Mouse (Mus musculus): Measurements from ENCODE around the gene Pstpip1. TPM values are rescaled to one million over a fixed set of nuclear protein-coding genes. Genes with fewer than 3 reads are reported as not detected.

The Pstpip1 gene
- polyA plus RNA-seq, 1 experiment from 2014 or later: 0.20 TPM

DNA sequence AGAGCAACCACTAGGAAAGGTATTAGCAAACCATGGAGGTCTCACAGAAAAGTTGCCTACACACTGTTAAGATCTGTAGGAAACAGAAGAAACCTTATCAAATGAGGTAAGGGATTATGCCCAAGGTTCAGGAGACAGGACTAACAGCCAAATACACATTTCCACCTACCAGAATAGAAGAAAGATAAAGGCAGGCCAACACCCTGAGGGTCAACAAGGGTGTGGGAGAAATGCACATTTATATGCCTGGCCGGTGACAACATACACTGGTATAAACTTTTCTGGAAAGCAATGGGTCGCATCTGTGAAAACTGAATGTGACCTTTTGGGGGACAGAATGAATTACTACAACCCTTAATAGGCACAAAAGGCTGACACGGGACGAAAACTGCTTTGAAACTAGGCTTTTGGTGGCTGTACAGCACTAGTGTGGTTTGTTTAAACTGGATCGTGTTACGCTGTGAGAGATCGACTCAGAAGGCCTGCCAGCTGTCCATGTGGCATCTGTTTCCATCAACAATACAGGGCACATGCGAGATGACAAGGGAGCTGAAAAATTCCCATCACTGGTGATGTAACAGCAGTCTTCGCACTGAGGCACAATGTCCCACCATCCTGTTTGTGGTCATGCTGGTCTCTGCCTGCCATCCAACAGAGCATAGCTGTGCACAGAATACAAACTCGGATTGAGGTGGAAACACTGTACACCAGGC, 42.2 kb downstream of the Pstpip1 start:
- no peaks in the 10 kb centered on the region for H3K4me1 ChIP-seq (ENCODE audit: control insufficient read depth, insufficient read depth, low read length)
- H3K27ac ChIP-seq (ENCODE audit: low read depth, low read length): no peak overlapping the region
- no peaks in the 10 kb centered on the region for H3K9me3 ChIP-seq (replicated peaks; ENCODE audit: control insufficient read depth, low read length)
- no peak for ATAC-seq
- no peak overlapping the region for H3K4me3 ChIP-seq (ENCODE audit: low read depth, low read length)
- no peak overlapping the region for H3K4me2 ChIP-seq (ENCODE audit: low read length)
- peaks cover 96% of the 10 kb centered on the region for H3K36me3 ChIP-seq (ENCODE audit: control insufficient read depth, insufficient read depth, low read length)
- no peaks in the 10 kb centered on the region for H3K27me3 ChIP-seq (replicated peaks; ENCODE audit: control insufficient read depth, insufficient read depth, low read length)
- no peak overlapping the region for H3K9ac ChIP-seq (ENCODE audit: low read length)
- DNase-seq (ENCODE audit: low spot score): no peak
- WGBS: 88% methylated on average over 10 of the region's 10 CpGs

GRCm38 (mm10) chr9:56133970-56134369, 44.2 kb downstream of the Pstpip1 start:
- Histone ChIP-seq H3K4me1 (ENCODE audit: control insufficient read depth, insufficient read depth, low read length) (no peaks in the 10 kb centered on the region), H3K4me3 (ENCODE audit: low read depth, low read length) (no peak overlapping the region), H3K27ac (ENCODE audit: low read depth, low read length) (no peak overlapping the region), H3K9me3 (replicated peaks; ENCODE audit: control insufficient read depth, low read length) (no peaks in the 10 kb centered on the region), H3K9ac (ENCODE audit: low read length) (no peak overlapping the region), H3K27me3 (replicated peaks; ENCODE audit: control insufficient read depth, insufficient read depth, low read length) (no peaks in the 10 kb centered on the region), H3K36me3 (ENCODE audit: control insufficient read depth, insufficient read depth, low read length) (peaks cover 81% of the 10 kb centered on the region), H3K4me2 (ENCODE audit: low read length) (no peak overlapping the region)
- WGBS: 85% methylated on average over 5 of the region's 5 CpGs
- DNase-seq (ENCODE audit: low spot score): no peak
- no peak for ATAC-seq

DNA sequence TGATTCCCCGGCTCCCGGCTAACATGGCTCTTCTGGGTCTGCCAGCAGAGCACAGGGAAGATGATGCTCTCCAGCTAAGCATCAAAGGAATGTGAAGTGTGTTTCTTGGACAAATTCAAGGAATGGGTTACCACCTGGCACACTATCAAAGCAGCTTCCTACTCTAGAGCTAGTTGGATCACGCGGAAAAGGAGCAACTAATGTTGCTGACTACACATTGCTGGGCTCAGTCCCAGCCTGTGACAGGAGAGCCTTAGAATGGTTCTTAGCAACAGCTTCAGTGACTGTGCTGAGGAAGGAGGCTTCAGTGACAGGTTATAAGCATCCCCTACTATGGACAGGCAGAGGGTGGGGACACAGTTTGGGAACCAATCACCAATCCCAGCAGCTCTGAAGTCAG, 44.9 kb downstream of the Pstpip1 start:
- H3K27me3 ChIP-seq (replicated peaks; ENCODE audit: control insufficient read depth, insufficient read depth, low read length): no peaks in the 10 kb centered on the region
- DNase-seq (ENCODE audit: low spot score) (no peak), ATAC-seq (no peak)
- no peak overlapping the region for H3K4me3 ChIP-seq (ENCODE audit: low read depth, low read length)
- no peak overlapping the region for H3K27ac ChIP-seq (ENCODE audit: low read depth, low read length)
- H3K9ac ChIP-seq (ENCODE audit: low read length): no peak overlapping the region
- WGBS: 81% methylated on average over 4 of the region's 4 CpGs
- no peaks in the 10 kb centered on the region for H3K9me3 ChIP-seq (replicated peaks; ENCODE audit: control insufficient read depth, low read length)
- H3K4me2 ChIP-seq (ENCODE audit: low read length): no peak overlapping the region
- H3K4me1 ChIP-seq (ENCODE audit: control insufficient read depth, insufficient read depth, low read length): no peaks in the 10 kb centered on the region
- H3K36me3 ChIP-seq (ENCODE audit: control insufficient read depth, insufficient read depth, low read length): peaks cover 75% of the 10 kb centered on the region

- H3K36me3 ChIP-seq (ENCODE audit: control insufficient read depth, insufficient read depth, low read length): peaks cover 65% of the 10 kb centered on the region
- ATAC-seq (no peak), DNase-seq (ENCODE audit: low spot score) (no peak)
- H3K9ac ChIP-seq (ENCODE audit: low read length): no peak overlapping the region
- H3K4me2 ChIP-seq (ENCODE audit: low read length): no peak overlapping the region
- H3K4me3 ChIP-seq (ENCODE audit: low read depth, low read length): no peak overlapping the region
- no peaks in the 10 kb centered on the region for H3K4me1 ChIP-seq (ENCODE audit: control insufficient read depth, insufficient read depth, low read length)
- H3K9me3 ChIP-seq (replicated peaks; ENCODE audit: control insufficient read depth, low read length): no peaks in the 10 kb centered on the region
- WGBS: 73% methylated on average over 4 of the region's 4 CpGs
- no peak overlapping the region for H3K27ac ChIP-seq (ENCODE audit: low read depth, low read length)
- H3K27me3 ChIP-seq (replicated peaks; ENCODE audit: control insufficient read depth, insufficient read depth, low read length): no peaks in the 10 kb centered on the region
Observed at GRCm38 (mm10) chr9:56135590-56136197, 45.9 kb downstream of the Pstpip1 start.

- 89% methylated on average over 9 of the region's 9 CpGs for WGBS
- Histone ChIP-seq H3K4me3 (ENCODE audit: low read depth, low read length) (no peak overlapping the region), H3K9me3 (replicated peaks; ENCODE audit: control insufficient read depth, low read length) (no peaks in the 10 kb centered on the region), H3K27ac (ENCODE audit: low read depth, low read length) (no peak overlapping the region), H3K4me1 (ENCODE audit: control insufficient read depth, insufficient read depth, low read length) (no peaks in the 10 kb centered on the region), H3K9ac (ENCODE audit: low read length) (no peak overlapping the region), H3K4me2 (ENCODE audit: low read length) (no peak overlapping the region), H3K36me3 (ENCODE audit: control insufficient read depth, insufficient read depth, low read length) (peaks cover 48% of the 10 kb centered on the region), H3K27me3 (replicated peaks; ENCODE audit: control insufficient read depth, insufficient read depth, low read length) (no peaks in the 10 kb centered on the region)
- DNase-seq (ENCODE audit: low spot score): no peak
- ATAC-seq: no peak
Observed at GRCm38 (mm10) chr9:56141776-56142175, 52.0 kb downstream of the Pstpip1 start.

GRCm38 (mm10) chr9:56144366-56145003, 54.7 kb downstream of the Pstpip1 start:
- H3K4me3 ChIP-seq (ENCODE audit: low read depth, low read length): no peak overlapping the region
- no peak overlapping the region for H3K27ac ChIP-seq (ENCODE audit: low read depth, low read length)
- H3K27me3 ChIP-seq (replicated peaks; ENCODE audit: control insufficient read depth, insufficient read depth, low read length): no peaks in the 10 kb centered on the region
- WGBS: 94% methylated on average over 7 of the region's 7 CpGs
- no peak overlapping the region for H3K4me2 ChIP-seq (ENCODE audit: low read length)
- ATAC-seq (no peak), DNase-seq (ENCODE audit: low spot score) (no peak)
- H3K4me1 ChIP-seq (ENCODE audit: control insufficient read depth, insufficient read depth, low read length): no peaks in the 10 kb centered on the region
- H3K9me3 ChIP-seq (replicated peaks; ENCODE audit: control insufficient read depth, low read length): no peaks in the 10 kb centered on the region
- peaks cover 47% of the 10 kb centered on the region for H3K36me3 ChIP-seq (ENCODE audit: control insufficient read depth, insufficient read depth, low read length)
- H3K9ac ChIP-seq (ENCODE audit: low read length): no peak overlapping the region

DNA sequence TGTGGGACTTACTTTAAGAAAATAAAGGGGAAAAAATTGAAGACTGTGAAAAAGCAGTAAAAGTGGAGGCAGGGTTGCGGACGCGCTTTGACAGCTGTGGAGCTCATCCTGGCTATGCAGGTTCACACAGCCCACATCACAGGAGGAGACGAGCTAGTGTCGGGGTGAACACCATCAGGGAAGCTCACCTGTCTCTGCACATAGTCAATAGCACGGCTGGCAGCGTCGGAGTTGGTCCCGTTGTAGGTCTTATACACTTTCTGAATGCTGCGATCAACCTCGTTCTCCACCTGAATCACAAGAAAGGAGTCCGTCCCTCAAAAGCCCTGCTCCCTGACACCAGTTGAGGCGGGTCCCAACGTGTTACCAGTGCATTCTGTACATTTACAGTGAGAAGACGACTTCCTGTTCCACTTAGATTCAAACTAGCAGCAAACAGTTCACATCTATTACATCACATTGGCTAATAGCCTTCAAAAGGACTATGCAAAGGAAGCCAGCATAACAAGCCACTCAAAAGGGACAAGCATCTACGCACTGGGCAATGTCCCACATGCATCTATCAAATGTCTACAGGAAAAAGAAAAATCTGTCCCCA, 56.7 kb downstream of the Pstpip1 start:
- ATAC-seq (no peak), DNase-seq (ENCODE audit: low spot score) (no peak)
- H3K4me1 ChIP-seq (ENCODE audit: control insufficient read depth, insufficient read depth, low read length): no peaks in the 10 kb centered on the region
- 96% methylated on average over 16 of the region's 16 CpGs for WGBS
- no peak overlapping the region for H3K9ac ChIP-seq (ENCODE audit: low read length)
- H3K9me3 ChIP-seq (replicated peaks; ENCODE audit: control insufficient read depth, low read length): no peaks in the 10 kb centered on the region
- no peak overlapping the region for H3K4me2 ChIP-seq (ENCODE audit: low read length)
- no peak overlapping the region for H3K27ac ChIP-seq (ENCODE audit: low read depth, low read length)
- H3K4me3 ChIP-seq (ENCODE audit: low read depth, low read length): no peak overlapping the region
- H3K36me3 ChIP-seq (ENCODE audit: control insufficient read depth, insufficient read depth, low read length): peaks cover 41% of the 10 kb centered on the region
- no peaks in the 10 kb centered on the region for H3K27me3 ChIP-seq (replicated peaks; ENCODE audit: control insufficient read depth, insufficient read depth, low read length)

- peaks cover 3% of the 10 kb centered on the region; the same call in 1 of the 2 replicates for H3K36me3 ChIP-seq (ENCODE audit: control insufficient read depth, insufficient read depth, low read length)
- H3K27ac ChIP-seq (ENCODE audit: low read depth, low read length): no peak overlapping the region
- H3K27me3 ChIP-seq (replicated peaks; ENCODE audit: control insufficient read depth, insufficient read depth, low read length): no peaks in the 10 kb centered on the region
- peak; percentile 49 for DNase-seq (ENCODE audit: low spot score)
- H3K4me3 ChIP-seq (ENCODE audit: low read depth, low read length): no peak overlapping the region
- no peak overlapping the region for H3K4me2 ChIP-seq (ENCODE audit: low read length)
- peaks cover 5% of the 10 kb centered on the region; the same call in 1 of the 2 replicates for H3K4me1 ChIP-seq (ENCODE audit: control insufficient read depth, insufficient read depth, low read length)
- no peaks in the 10 kb centered on the region for H3K9me3 ChIP-seq (replicated peaks; ENCODE audit: control insufficient read depth, low read length)
- WGBS: 34% methylated on average over 7 of the region's 7 CpGs
- no peak overlapping the region for H3K9ac ChIP-seq (ENCODE audit: low read length)
- peak; percentile 72; the same call in 1 of the 2 replicates for ATAC-seq
Observed at GRCm38 (mm10) chr9:56151745-56152481, 62.2 kb downstream of the Pstpip1 start.

Measured in forebrain, embryonic 14.5 days (tissue).